8 mouse cellular contexts compared by ENCODE assay signal in the genomic region with DNA sequence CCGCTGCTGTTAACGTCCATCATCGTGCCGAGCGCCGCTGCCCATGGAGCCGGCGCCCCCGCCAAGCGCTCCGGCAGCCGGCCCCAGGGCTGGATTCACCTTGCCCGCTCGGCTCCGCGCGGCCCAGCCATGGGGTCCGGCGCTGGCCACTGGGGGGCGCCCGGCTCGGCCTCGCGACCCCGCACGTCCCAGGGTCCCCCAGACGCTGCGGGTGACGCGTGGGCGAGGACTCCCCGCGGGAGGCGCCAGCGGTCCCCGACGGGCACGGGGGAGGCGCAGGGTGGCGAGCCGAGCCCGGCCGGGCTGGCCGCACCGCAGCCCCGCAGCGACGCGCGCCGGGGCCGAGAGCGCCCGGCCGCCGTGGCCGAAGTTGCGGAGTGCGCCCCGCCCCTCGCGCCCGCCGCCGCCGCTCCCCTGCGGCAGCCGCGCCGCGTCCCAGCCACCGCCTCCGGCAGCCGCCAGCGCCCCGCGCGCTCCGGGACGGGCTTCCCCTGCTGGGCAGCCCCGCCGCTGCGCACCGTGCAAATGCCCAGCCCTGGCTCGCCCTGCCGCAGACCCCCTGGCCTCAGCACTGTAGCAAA. TPM values are rescaled to one million over a fixed set of nuclear protein-coding genes. Genes with fewer than 3 reads are reported as not detected.
A peak's percentile ranks its signal among the peaks of the same experiment; 100 is the strongest.
DNase-seq lines count a peak whose midpoint lies in the region; ATAC-seq and TF ChIP-seq lines count a peak whose summit lies in the region.

A gene (minus strand): TSS at position 277 of the 581 bp plus-strand sequence.

- no peak for TF ChIP-seq EP300 in lung, postnatal 0 days (IDR thresholded peaks at IDR 0.05)

- H3K27me3 ChIP-seq in heart, embryonic 13.5 days (replicated peaks) = peaks cover 87% of the 10 kb centered on the region
- peaks cover 17% of the 10 kb centered on the region for H3K27me3 ChIP-seq in lung, postnatal 0 days (replicated peaks; ENCODE audit: insufficient read depth, low read length)

- H3K4me3 ChIP-seq in heart, embryonic 13.5 days = peak within 1 kb of the TSS; percentile 70
- peak within 1 kb of the TSS; percentile 54 for H3K4me3 ChIP-seq in layer of hippocampus, adult 2 months
- peak within 1 kb of the TSS; percentile 44 for H3K4me3 ChIP-seq in lung, postnatal 0 days (ENCODE audit: low read depth, low read length)

- H3K9me3 ChIP-seq in heart, embryonic 13.5 days = no peaks in the 10 kb centered on the region
- no peaks in the 10 kb centered on the region for H3K9me3 ChIP-seq in lung, postnatal 0 days (ENCODE audit: low read length)

- peak; percentile 42 for TF ChIP-seq CTCF in layer of hippocampus, adult 2 months (conservative IDR thresholded peaks at IDR 0.05)
- TF ChIP-seq CTCF in lung, postnatal 0 days (IDR thresholded peaks at IDR 0.05) = peak; percentile 26; the same call in 1 of the 2 replicates

- ATAC-seq in heart, embryonic 13.5 days (ENCODE audit: extremely low read depth, insufficient number of reproducible peaks, low FRiP score, low TSS enrichment) = peak; percentile 68
- peak; percentile 61 for ATAC-seq in lung, postnatal 0 days

- H3K9ac ChIP-seq in heart, embryonic 13.5 days = peak within 1 kb of the TSS; percentile 77
- no peak within 1 kb of the TSS for H3K9ac ChIP-seq in lung, postnatal 0 days (replicated peaks; ENCODE audit: low read depth)

- no peaks in the 10 kb centered on the region for H3K36me3 ChIP-seq in heart, embryonic 13.5 days
- H3K36me3 ChIP-seq in lung, postnatal 0 days (ENCODE audit: insufficient read depth, low read length) = no peaks in the 10 kb centered on the region

- H3K4me1 ChIP-seq in heart, embryonic 13.5 days = peaks cover 7% of the 10 kb centered on the region
- H3K4me1 ChIP-seq in lung, postnatal 0 days (ENCODE audit: insufficient read depth, low read depth, low read length) = no peaks in the 10 kb centered on the region

- no peak within 1 kb of the TSS for H3K27ac ChIP-seq in heart, embryonic 13.5 days (replicated peaks)
- peak within 1 kb of the TSS; percentile 39; the same call in 1 of the 2 replicates for H3K27ac ChIP-seq in layer of hippocampus, adult 2 months
- no peak within 1 kb of the TSS for H3K27ac ChIP-seq in lung, postnatal 0 days (ENCODE audit: low read length)

- DNase-seq in left cerebral cortex, adult 18-20 months (ENCODE audit: low spot score in 2 of 2) = peak; percentile 40 to 55
- no peak for DNase-seq in left cerebral cortex, adult 11 months (ENCODE audit: low spot score)
- peak; percentile 68 for DNase-seq in embryo, embryonic 9.5 days (ENCODE audit: extremely low spot score)
- peak in 1 of 2 experiments; percentile 22 for DNase-seq in layer of hippocampus, adult 2 months (ENCODE audit: low spot score in 2 of 2)
- DNase-seq in lung, postnatal 0 days (ENCODE audit: low spot score) = no peak
- DNase-seq in retina, postnatal 1 day = peak; percentile 74
- DNase-seq in c-Kit-positive CD71-positive TER-119-positive erythroid progenitor cells, embryonic 14.5 days (ENCODE audit: low spot score) = no peak

- under 1% methylated on average over 34 of the region's 86 CpGs for WGBS in heart, embryonic 13.5 days
- WGBS in lung, postnatal 0 days = 0% methylated on average over 39 of the region's 86 CpGs

- H3K4me2 ChIP-seq in heart, embryonic 13.5 days = peak within 1 kb of the TSS; percentile 89
- peak within 1 kb of the TSS; percentile 89 for H3K4me2 ChIP-seq in lung, postnatal 0 days (replicated peaks; ENCODE audit: low read depth, low read length)

RNA-seq across cellular contexts. Expression of the gene that starts here (rescaled TPM):
- total RNA-seq in left cerebral cortex, adult 18-20 months (2021) = 10 to 100 TPM; 11.6 to 14.0 TPM
- 0.11 and 0.12 TPM in 2 replicates for polyA plus RNA-seq in heart, embryonic 13.5 days (2015; fragmentation: Nextera tagmentation; extraction: Ambion mirVana)
- 1 to 10 TPM; 8.5 to 9.0 TPM for total RNA-seq in layer of hippocampus, adult 2 months (2021)
- not detected in 2 replicates for polyA plus RNA-seq in lung, postnatal 0 days (2015; fragmentation: Nextera tagmentation; extraction: Ambion mirVana)

Comparison
In these comparisons a context has a peak if more than half of its experiments do, and no peak if none do; other contexts are left out.
1. DNase-seq: peak in left cerebral cortex, adult 18-20 months (2 of 2), embryo, embryonic 9.5 days (single experiment) and retina, postnatal 1 day (single experiment); none in left cerebral cortex, adult 11 months (single experiment), lung, postnatal 0 days (single experiment) and c-Kit-positive CD71-positive TER-119-positive erythroid progenitor cells, embryonic 14.5 days (single experiment).
2. Peak in ATAC-seq, H3K4me3 ChIP-seq, H3K9ac ChIP-seq and H3K4me2 ChIP-seq in heart, embryonic 13.5 days; RNA of the gene not detected or under 1 TPM.
3. Peak in ATAC-seq, H3K4me3 ChIP-seq and H3K4me2 ChIP-seq in lung, postnatal 0 days; RNA of the gene not detected or under 1 TPM.
4. Peak in every context shown above with its lines, with median percentiles within 50 percentile points of each other: H3K4me3 ChIP-seq.